Mouse (Mus musculus): ENCODE data around the gene Gab1. TPM values are rescaled to one million over a fixed set of nuclear protein-coding genes. Genes with fewer than 3 reads are reported as not detected.

Gab1 gene
- total RNA-seq, 2 experiments from 2014 or later: 52.2 to 58.7 TPM

GRCm38 (mm10) chr8:80842514-80842913, 37.8 kb downstream of the Gab1 start:
- DNase-seq: no peak

- DNase-seq: no peak
Observed at GRCm38 (mm10) chr8:80840090-80840489, 40.2 kb downstream of the Gab1 start.

GRCm38 (mm10) chr8:80838199-80838598, 42.1 kb downstream of the Gab1 start:
- peak; percentile 66 for DNase-seq

- no peak for DNase-seq
Observed at GRCm38 (mm10) chr8:80835401-80835800, 44.9 kb downstream of the Gab1 start.

- DNase-seq: no peak
Observed at GRCm38 (mm10) chr8:80834443-80834842, 45.9 kb downstream of the Gab1 start.

GRCm38 (mm10) chr8:80832534-80832933, 47.8 kb downstream of the Gab1 start:
- no peak for DNase-seq

- no peak for DNase-seq
Observed at GRCm38 (mm10) chr8:80831876-80832524, 48.3 kb downstream of the Gab1 start.

GRCm38 (mm10) chr8:80830724-80831566, 49.4 kb downstream of the Gab1 start:
- DNase-seq: peak; percentile 68

- no peak for DNase-seq
Observed at GRCm38 (mm10) chr8:80830141-80830540, 50.2 kb downstream of the Gab1 start.

GRCm38 (mm10) chr8:80826996-80827395, 53.3 kb downstream of the Gab1 start:
- no peak for DNase-seq

GRCm38 (mm10) chr8:80825136-80825535, 55.2 kb downstream of the Gab1 start:
- DNase-seq: no peak

GRCm38 (mm10) chr8:80824426-80824825, 55.9 kb downstream of the Gab1 start:
- DNase-seq: no peak

- DNase-seq: no peak
Observed at GRCm38 (mm10) chr8:80823250-80823649, 57.1 kb downstream of the Gab1 start.

GRCm38 (mm10) chr8:80821367-80822225, 58.7 kb downstream of the Gab1 start:
- no peak for DNase-seq

GRCm38 (mm10) chr8:80818978-80819377, 61.3 kb downstream of the Gab1 start:
- DNase-seq: no peak

- DNase-seq: no peak
Observed at GRCm38 (mm10) chr8:80817065-80817464, 63.3 kb downstream of the Gab1 start.

- no peak for DNase-seq
Observed at GRCm38 (mm10) chr8:80815179-80815578, 65.1 kb downstream of the Gab1 start.

GRCm38 (mm10) chr8:80814087-80814791, 66.1 kb downstream of the Gab1 start:
- DNase-seq: peak; percentile 55

GRCm38 (mm10) chr8:80813439-80813838, 66.9 kb downstream of the Gab1 start:
- peak; percentile 61 for DNase-seq

GRCm38 (mm10) chr8:80811591-80811991, 68.7 kb downstream of the Gab1 start:
- DNase-seq: peak; percentile 58

GRCm38 (mm10) chr8:80810916-80811315, 69.4 kb downstream of the Gab1 start:
- DNase-seq: no peak

GRCm38 (mm10) chr8:80810442-80810841, 69.9 kb downstream of the Gab1 start:
- no peak for DNase-seq

All from heart, postnatal 4 days (tissue).